Mouse (Mus musculus) thymus, adult 2 months (tissue): Measurements from ENCODE around the gene Myo3b. TPM values are rescaled to one million over a fixed set of nuclear protein-coding genes. Genes with fewer than 3 reads are reported as not detected.

Experiments used
- DNase-seq: peaks from one replicate; pipeline ENCODE4 v3.0.0; 2021
- H3K27ac ChIP-seq: fragments of 200-500 bp; 2 replicates; pipeline ENCODE4 v1.5.1; 2012; ENCODE audit warnings: low read length, control low read depth; ENCODE audit not compliant: control insufficient read depth, insufficient read depth
- H3K27me3 ChIP-seq: fragments of 200-500 bp; 2 replicates; pipeline ENCODE4 v1.6.1; 2012; ENCODE audit warnings: mild to moderate bottlenecking, low read length, moderate library complexity, mixed read lengths; ENCODE audit not compliant: control insufficient read depth, insufficient read depth
- H3K36me3 ChIP-seq: fragments of 200-500 bp; 2 replicates; pipeline ENCODE4 v1.6.1; 2012; ENCODE audit warnings: mild to moderate bottlenecking, low read length, moderate library complexity; ENCODE audit not compliant: control insufficient read depth, insufficient read depth
- H3K4me1 ChIP-seq: fragments of 200-500 bp; replicated peaks from 2 replicates; pipeline ENCODE4 v1.6.1; 2012; ENCODE audit warnings: low read length; ENCODE audit not compliant: control insufficient read depth, insufficient read depth
- H3K4me3 ChIP-seq: fragments of 200-500 bp; 2 replicates; pipeline ENCODE4 v1.5.1; 2012; ENCODE audit warnings: mild to moderate bottlenecking, low read length, control low read depth, moderate library complexity; ENCODE audit not compliant: control insufficient read depth, insufficient read depth
- CTCF ChIP-seq: fragments of 200-500 bp; IDR thresholded peaks from 2 replicates; pipeline ENCODE4 v1.5.1; 2012; ENCODE audit warnings: mild to moderate bottlenecking, control low read depth, low read length, moderate library complexity, borderline replicate concordance; ENCODE audit not compliant: control insufficient read depth, poor library complexity, insufficient read depth; ENCODE audit errors: extremely low read depth
- POLR2A ChIP-seq: fragments of 200-500 bp; IDR thresholded peaks from 2 replicates; pipeline ENCODE4 v1.6.1; 2012; ENCODE audit warnings: mild to moderate bottlenecking, low read length, control low read depth, moderate library complexity; ENCODE audit not compliant: control insufficient read depth, poor library complexity, insufficient read depth; ENCODE audit errors: extremely low read depth
- WGBS: fragments of 180-500 bp; shearing (Covaris S2); methylation state at CpG from one replicate; pipeline ENCODE4 v1.1.7; 2018; 5-methylcytosine and 5-hydroxymethylcytosine counted together
- polyA plus RNA-seq: library from polyadenylated mRNA; depleted of rRNA; stranded (reverse); fragments of >200 nt; gene quantifications from 2 replicates; pipeline ENCODE4 v1.2.3, GENCODE M21; 2012

The Myo3b gene
- polyA plus RNA-seq, 1 experiment: 0.94 TPM

GRCm38 (mm10) chr2:70000316-70000715 is 38.6 kb upstream of the Myo3b start:
- WGBS: 96% methylated on average over 6 of the region's 6 CpGs
- TF ChIP-seq POLR2A (no peak), CTCF (no peak)
- Histone ChIP-seq H3K36me3 (peaks cover 9% of the 10 kb centered on the region; the same call in 1 of the 2 replicates), H3K4me3 (no peak overlapping the region), H3K27me3 (no peaks in the 10 kb centered on the region), H3K4me1 (no peaks in the 10 kb centered on the region), H3K27ac (no peak overlapping the region)
- no peak for DNase-seq

- Histone ChIP-seq H3K36me3 (peaks cover 11% of the 10 kb centered on the region), H3K4me3 (no peak overlapping the region), H3K27me3 (no peaks in the 10 kb centered on the region), H3K27ac (no peak overlapping the region), H3K4me1 (no peaks in the 10 kb centered on the region)
- WGBS: 100% methylated on average over 2 of the region's 2 CpGs
- no peak for DNase-seq
- TF ChIP-seq POLR2A (no peak), CTCF (no peak)
Observed at GRCm38 (mm10) chr2:70006492-70006891, 32.4 kb upstream of the Myo3b start.

GRCm38 (mm10) chr2:70012941-70013340 is 26.0 kb upstream of the Myo3b start:
- Histone ChIP-seq H3K36me3 (peaks cover 24% of the 10 kb centered on the region), H3K4me1 (no peaks in the 10 kb centered on the region), H3K4me3 (no peak overlapping the region), H3K27me3 (no peaks in the 10 kb centered on the region), H3K27ac (no peak overlapping the region)
- no peak for DNase-seq
- TF ChIP-seq POLR2A (no peak), CTCF (no peak)
- 99% methylated on average over 8 of the region's 8 CpGs for WGBS

GRCm38 (mm10) chr2:70018236-70018635 is 20.7 kb upstream of the Myo3b start:
- no peak for TF ChIP-seq CTCF
- TF ChIP-seq POLR2A: no peak
- H3K27ac ChIP-seq: no peak overlapping the region
- H3K4me3 ChIP-seq: no peak overlapping the region
- no peaks in the 10 kb centered on the region for H3K27me3 ChIP-seq
- peaks cover 43% of the 10 kb centered on the region for H3K36me3 ChIP-seq
- H3K4me1 ChIP-seq: no peaks in the 10 kb centered on the region
- 85% methylated on average over 6 of the region's 6 CpGs for WGBS
- DNase-seq: no peak

GRCm38 (mm10) chr2:70024454-70024853 is 14.5 kb upstream of the Myo3b start:
- 96% methylated on average over 2 of the region's 2 CpGs for WGBS
- no peak overlapping the region for H3K27ac ChIP-seq
- TF ChIP-seq CTCF (no peak), POLR2A (no peak)
- peaks cover 28% of the 10 kb centered on the region for H3K36me3 ChIP-seq
- DNase-seq: no peak
- H3K4me1 ChIP-seq: no peaks in the 10 kb centered on the region
- H3K27me3 ChIP-seq: no peaks in the 10 kb centered on the region
- H3K4me3 ChIP-seq: no peak overlapping the region

GRCm38 (mm10) chr2:70025711-70026110 is 13.2 kb upstream of the Myo3b start:
- H3K4me3 ChIP-seq: no peak overlapping the region
- no peak for DNase-seq
- no peak overlapping the region for H3K27ac ChIP-seq
- 97% methylated on average over 5 of the region's 5 CpGs for WGBS
- H3K4me1 ChIP-seq: no peaks in the 10 kb centered on the region
- no peaks in the 10 kb centered on the region for H3K27me3 ChIP-seq
- TF ChIP-seq POLR2A: no peak
- TF ChIP-seq CTCF: no peak
- H3K36me3 ChIP-seq: peaks cover 23% of the 10 kb centered on the region

GRCm38 (mm10) chr2:70031472-70031871 is 7.5 kb upstream of the Myo3b start:
- no peak overlapping the region for H3K27ac ChIP-seq
- DNase-seq: no peak
- no peak for TF ChIP-seq POLR2A
- no peak for TF ChIP-seq CTCF
- no peaks in the 10 kb centered on the region for H3K4me1 ChIP-seq
- H3K27me3 ChIP-seq: no peaks in the 10 kb centered on the region
- no peak overlapping the region for H3K4me3 ChIP-seq
- H3K36me3 ChIP-seq: no peaks in the 10 kb centered on the region
- 91% methylated on average over 2 of the region's 2 CpGs for WGBS
